10 mouse cellular contexts compared by ENCODE assay signal in the genomic region with DNA sequence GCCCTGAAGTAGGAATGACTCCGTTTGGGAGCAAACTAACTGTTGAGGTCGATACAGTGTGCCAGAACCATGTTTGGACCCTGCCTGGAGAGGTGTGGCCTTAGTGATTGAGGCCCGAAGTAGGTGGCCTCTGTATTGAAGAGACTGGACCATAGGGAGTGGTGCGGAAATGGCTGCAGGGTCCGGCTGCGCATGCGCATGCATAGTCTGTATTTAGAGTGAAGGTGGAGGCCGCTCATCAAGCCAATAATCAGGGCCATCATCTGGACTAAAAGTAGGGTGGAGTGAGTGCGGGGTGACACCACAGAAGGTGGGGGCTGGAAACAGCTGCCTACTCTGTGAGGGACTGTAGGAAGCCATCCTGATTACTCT. TPM values are rescaled to one million over a fixed set of nuclear protein-coding genes. Genes with fewer than 3 reads are reported as not detected.
DNase-seq lines count a peak whose midpoint lies in the region; ATAC-seq and TF ChIP-seq lines count a peak whose summit lies in the region.
"Had no signal": no experiment of that assay in that cellular context is flagged by ENCODE, and none has a peak within 500 bp of the region (broad histone marks: within the 10 kb centered on the region; RNA-seq: fewer than 3 reads in every experiment).

No protein-coding gene starts in this region.

- intact Hi-C loops in gastrocnemius, postnatal 36 days (cut with DNase I): no loop called here

- TF ChIP-seq POLR2A in limb, embryonic 14.5 days (IDR thresholded peaks at IDR 0.05; ENCODE audit: borderline replicate concordance, extremely low read depth, insufficient read depth, insufficient read length): no peak

- peak overlapping the region; percentile 82 for H3K27ac ChIP-seq in heart, embryonic 14.5 days (replicated peaks in 1 of 2; ENCODE audit: control insufficient read depth in 1 of 2, insufficient read depth in 1 of 2, low read depth in 2 of 2, low read length in 2 of 2)
- no peak overlapping the region for H3K27ac ChIP-seq in limb, embryonic 14.5 days (replicated peaks; ENCODE audit: low read depth, low read length)

- 0 out of 2 replicates have a peak, but pooled peaks have one; percentile 12 for ATAC-seq in heart, embryonic 14.5 days (ENCODE audit: insufficient number of reproducible peaks, insufficient read depth, low FRiP score, low read depth)
- no peak for ATAC-seq in limb, embryonic 14.5 days (ENCODE audit: low FRiP score, low read depth)
- ATAC-seq in activated CD4-positive, CD25-positive, alpha-beta regulatory T cell, adult 4 months: no peak
- ATAC-seq in CD4-positive, CD25-positive, alpha-beta regulatory T cell, adult 4 months: no peak

- H3K9ac ChIP-seq in heart, embryonic 14.5 days (ENCODE audit: low read length): no peak overlapping the region
- no peak overlapping the region for H3K9ac ChIP-seq in limb, embryonic 14.5 days (ENCODE audit: low read depth, low read length, severe bottlenecking)

- WGBS in heart, embryonic 14.5 days: 77% methylated on average over 9 of the region's 9 CpGs
- WGBS in limb, embryonic 14.5 days: 82% methylated on average over 9 of the region's 9 CpGs

- no peaks in the 10 kb centered on the region for H3K36me3 ChIP-seq in heart, embryonic 14.5 days (ENCODE audit: control insufficient read depth, insufficient read depth, low read length)
- peaks cover 7% of the 10 kb centered on the region; the same call in 1 of the 2 replicates for H3K36me3 ChIP-seq in limb, embryonic 14.5 days (ENCODE audit: control insufficient read depth, insufficient read depth, low read length)

- peak; percentile 58 to 65 for DNase-seq in gastrocnemius, postnatal 36 days
- no peak for DNase-seq in gastrocnemius, postnatal 4 days (ENCODE audit: low spot score in 2 of 2)
- peak; percentile 81 for DNase-seq in R1 (ENCODE audit: low read depth, low spot score)
- DNase-seq in limb, embryonic 14.5 days (ENCODE audit: low spot score): no peak
- DNase-seq in c-Kit-positive CD71-positive TER-119-positive erythroid progenitor cells, embryonic 14.5 days (ENCODE audit: low spot score): no peak

- H3K4me3 ChIP-seq in heart, embryonic 14.5 days (ENCODE audit: control insufficient read depth in 1 of 2, insufficient read depth in 1 of 2, low read depth in 1 of 2, low read length in 2 of 2): no peak overlapping the region
- H3K4me3 ChIP-seq in limb, embryonic 14.5 days (replicated peaks; ENCODE audit: low read length): no peak overlapping the region
- H3K4me3 ChIP-seq: erythroblast, embryonic 14.5 days had no signal

- no peaks in the 10 kb centered on the region; the same call in none of the 2 replicates for H3K27me3 ChIP-seq in heart, embryonic 14.5 days (ENCODE audit: control insufficient read depth, insufficient read depth, low read length)
- H3K27me3 ChIP-seq in limb, embryonic 14.5 days (ENCODE audit: control insufficient read depth, insufficient read depth, low read length): no peaks in the 10 kb centered on the region

- H3K9me3 ChIP-seq in heart, embryonic 14.5 days (ENCODE audit: control insufficient read depth, low read length): no peaks in the 10 kb centered on the region
- H3K9me3 ChIP-seq in limb, embryonic 14.5 days (ENCODE audit: control insufficient read depth, low read length): no peaks in the 10 kb centered on the region

- H3K4me1 ChIP-seq in heart, embryonic 14.5 days (ENCODE audit: control insufficient read depth in 2 of 2, insufficient read depth in 2 of 2, low read length in 2 of 2): peaks cover 0 to 8% of the 10 kb centered on the region in 2 experiments; a peak in 2 of 4 replicates
- H3K4me1 ChIP-seq in limb, embryonic 14.5 days (ENCODE audit: control insufficient read depth, insufficient read depth, low read length): peaks cover 15% of the 10 kb centered on the region

- 0 out of 2 replicates have a peak overlapping the region, but pooled peaks have one; percentile 8 for H3K4me2 ChIP-seq in heart, embryonic 14.5 days (ENCODE audit: low read length)
- H3K4me2 ChIP-seq in limb, embryonic 14.5 days (replicated peaks; ENCODE audit: low read depth, low read length, severe bottlenecking): 0 out of 2 replicates have a peak overlapping the region, but pooled peaks have one; percentile 5

RNA-seq across cellular contexts. Expression of a gene that starts 9.7 kb away (rescaled TPM):
- not detected for total RNA-seq in gastrocnemius, postnatal 36 days (2021)
- total RNA-seq in gastrocnemius, postnatal 4 days (2021): not detected
- 0.24 TPM in 2 replicates for polyA plus RNA-seq in heart, embryonic 14.5 days (2014; fragmentation: Nextera tagmentation; extraction: Ambion mirVana)
- polyA plus RNA-seq in limb, embryonic 14.5 days (2012; rRNA removed): 0.41 and 0.58 TPM in 2 replicates
- polyA plus RNA-seq in limb, embryonic 14.5 days (2014; fragmentation: Nextera tagmentation; extraction: Ambion mirVana): 0.29 TPM in 1 of 2 replicates, not detected in the other
- not detected for polyA plus RNA-seq in activated CD4-positive, CD25-positive, alpha-beta regulatory T cell, adult 4 months (2017; shearing (Covaris generic))
- polyA plus RNA-seq in CD4-positive, CD25-positive, alpha-beta regulatory T cell, adult 4 months (2017; shearing (Covaris generic)): not detected
- polyA plus RNA-seq: erythroblast, embryonic 14.5 days; limb, embryonic 11.5 days had no signal

RNA-seq across cellular contexts. Expression of a gene that starts 18.4 kb away (rescaled TPM):
- total RNA-seq in gastrocnemius, postnatal 36 days (2021): 100 to 1,000 TPM; 252 to 259 TPM
- total RNA-seq in gastrocnemius, postnatal 4 days (2021): 100 to 1,000 TPM; 169 to 222 TPM
- polyA plus RNA-seq in heart, embryonic 14.5 days (2014; fragmentation: Nextera tagmentation; extraction: Ambion mirVana): 34.6 and 36.7 TPM in 2 replicates
- polyA plus RNA-seq in limb, embryonic 14.5 days (2012; rRNA removed): 19.4 and 32.9 TPM in 2 replicates
- polyA plus RNA-seq in limb, embryonic 14.5 days (2014; fragmentation: Nextera tagmentation; extraction: Ambion mirVana): 9.1 and 10.2 TPM in 2 replicates
- polyA plus RNA-seq in activated CD4-positive, CD25-positive, alpha-beta regulatory T cell, adult 4 months (2017; shearing (Covaris generic)): under 1 TPM in 1 of 2 experiments, not detected in 1; 0.46 TPM
- polyA plus RNA-seq in CD4-positive, CD25-positive, alpha-beta regulatory T cell, adult 4 months (2017; shearing (Covaris generic)): not detected
- polyA plus RNA-seq: erythroblast, embryonic 14.5 days had no signal

RNA-seq across cellular contexts. Expression of a gene that starts 21.7 kb away (rescaled TPM):
- 100 to 1,000 TPM; 604 to 803 TPM for total RNA-seq in gastrocnemius, postnatal 36 days (2021)
- total RNA-seq in gastrocnemius, postnatal 4 days (2021): 1,000 to 10,000 TPM; 5,652 to 6,690 TPM
- polyA plus RNA-seq in heart, embryonic 14.5 days (2014; fragmentation: Nextera tagmentation; extraction: Ambion mirVana): 447 and 511 TPM in 2 replicates
- polyA plus RNA-seq in limb, embryonic 14.5 days (2012; rRNA removed): 1,421 and 1,570 TPM in 2 replicates
- polyA plus RNA-seq in limb, embryonic 14.5 days (2014; fragmentation: Nextera tagmentation; extraction: Ambion mirVana): 2,528 and 2,873 TPM in 2 replicates
- under 1 TPM; 0.10 to 0.61 TPM for polyA plus RNA-seq in activated CD4-positive, CD25-positive, alpha-beta regulatory T cell, adult 4 months (2017; shearing (Covaris generic))
- polyA plus RNA-seq in CD4-positive, CD25-positive, alpha-beta regulatory T cell, adult 4 months (2017; shearing (Covaris generic)): under 1 TPM in 1 of 2 experiments, not detected in 1; 0.09 TPM

RNA-seq across cellular contexts. Expression of a gene that starts 33.2 kb away (rescaled TPM):
- 10 to 100 TPM; 21.9 to 22.0 TPM for total RNA-seq in gastrocnemius, postnatal 36 days (2021)
- total RNA-seq in gastrocnemius, postnatal 4 days (2021): 10 to 100 TPM; 64.9 to 69.2 TPM
- 8.1 and 8.6 TPM in 2 replicates for polyA plus RNA-seq in heart, embryonic 14.5 days (2014; fragmentation: Nextera tagmentation; extraction: Ambion mirVana)
- polyA plus RNA-seq in limb, embryonic 14.5 days (2012; rRNA removed): 32.8 and 34.6 TPM in 2 replicates
- 17.3 and 17.9 TPM in 2 replicates for polyA plus RNA-seq in limb, embryonic 14.5 days (2014; fragmentation: Nextera tagmentation; extraction: Ambion mirVana)
- polyA plus RNA-seq in activated CD4-positive, CD25-positive, alpha-beta regulatory T cell, adult 4 months (2017; shearing (Covaris generic)): 10 to 100 TPM; 23.1 to 24.0 TPM
- polyA plus RNA-seq in CD4-positive, CD25-positive, alpha-beta regulatory T cell, adult 4 months (2017; shearing (Covaris generic)): 10 to 100 TPM; 18.1 to 21.7 TPM

RNA-seq across cellular contexts. Expression of a gene that starts 52.0 kb away (rescaled TPM):
- total RNA-seq in gastrocnemius, postnatal 36 days (2021): under 1 TPM; 0.44 to 0.56 TPM
- total RNA-seq in gastrocnemius, postnatal 4 days (2021): 10 to 100 TPM; 10.8 to 11.4 TPM
- 8.5 and 10.1 TPM in 2 replicates for polyA plus RNA-seq in heart, embryonic 14.5 days (2014; fragmentation: Nextera tagmentation; extraction: Ambion mirVana)
- 46.0 and 59.7 TPM in 2 replicates for polyA plus RNA-seq in limb, embryonic 14.5 days (2012; rRNA removed)
- polyA plus RNA-seq in limb, embryonic 14.5 days (2014; fragmentation: Nextera tagmentation; extraction: Ambion mirVana): 25.5 and 31.7 TPM in 2 replicates
- under 1 TPM in 1 of 2 experiments, not detected in 1; 0.32 TPM for polyA plus RNA-seq in activated CD4-positive, CD25-positive, alpha-beta regulatory T cell, adult 4 months (2017; shearing (Covaris generic))
- under 1 TPM; 0.87 to 0.94 TPM for polyA plus RNA-seq in CD4-positive, CD25-positive, alpha-beta regulatory T cell, adult 4 months (2017; shearing (Covaris generic))

Comparison
In these comparisons a context has a peak if more than half of its experiments do, and no peak if none do; other contexts are left out.
1. DNase-seq: peak in gastrocnemius, postnatal 36 days (2 of 2) and R1 (single experiment); none in gastrocnemius, postnatal 4 days (0 of 2), limb, embryonic 14.5 days (single experiment) and c-Kit-positive CD71-positive TER-119-positive erythroid progenitor cells, embryonic 14.5 days (single experiment).
2. RNA of a gene that starts 18.4 kb away (polyA plus RNA-seq): 34.6 to 36.7 TPM in heart, embryonic 14.5 days and 9.1 to 32.9 TPM in limb, embryonic 14.5 days; 0.46 TPM in activated CD4-positive, CD25-positive, alpha-beta regulatory T cell, adult 4 months and not detected in CD4-positive, CD25-positive, alpha-beta regulatory T cell, adult 4 months; every median in the first group is over 4 times any median in the second.
3. RNA of a gene that starts 21.7 kb away (polyA plus RNA-seq): 1,421 to 2,873 TPM in limb, embryonic 14.5 days and 447 to 511 TPM in heart, embryonic 14.5 days; 0.10 to 0.61 TPM in activated CD4-positive, CD25-positive, alpha-beta regulatory T cell, adult 4 months and 0.09 TPM in CD4-positive, CD25-positive, alpha-beta regulatory T cell, adult 4 months; every median in the first group is over 100 times any median in the second.